Mouse (Mus musculus): ENCODE results near the gene Rps6kb1. TPM values are rescaled to one million over a fixed set of nuclear protein-coding genes. Genes with fewer than 3 reads are reported as not detected.

Gene Rps6kb1
- polyA plus RNA-seq (2012; rRNA removed): 17.4 and 17.9 TPM in 2 replicates

GRCm38 (mm10) chr11:86544639-86545299 is at the start of gene Rps6kb1, which contains the start of gene Tubd1:
Rps6kb1 (minus strand) TSS chr11:86544805.
Tubd1 (plus strand) TSS chr11:86544991.
- DNase-seq (ENCODE audit: low spot score): peak; percentile 85

DNA sequence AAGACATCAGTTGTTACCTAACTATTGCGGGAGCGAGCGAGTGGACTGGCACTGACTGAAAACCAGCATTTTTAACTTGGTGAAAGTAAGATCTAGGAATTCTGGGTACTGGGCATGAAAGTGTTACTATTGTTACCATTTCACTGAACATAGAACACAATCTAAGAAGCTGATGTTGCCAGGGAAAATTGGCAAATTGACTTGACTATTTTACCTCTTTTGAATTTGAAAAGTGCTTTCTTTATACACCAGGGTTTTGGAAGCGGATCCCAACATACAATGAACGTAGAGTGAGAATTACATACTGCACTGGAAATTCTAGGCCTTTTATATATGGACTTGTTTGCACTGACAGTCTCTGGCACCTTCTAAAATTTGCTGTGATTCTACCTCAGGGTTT is 48.8 kb upstream of the Rps6kb1 start:
- no peak for DNase-seq (ENCODE audit: low spot score)

GRCm38 (mm10) chr11:86592993-86593392 is 48.4 kb upstream of the Rps6kb1 start:
- no peak for DNase-seq (ENCODE audit: low spot score)

DNA sequence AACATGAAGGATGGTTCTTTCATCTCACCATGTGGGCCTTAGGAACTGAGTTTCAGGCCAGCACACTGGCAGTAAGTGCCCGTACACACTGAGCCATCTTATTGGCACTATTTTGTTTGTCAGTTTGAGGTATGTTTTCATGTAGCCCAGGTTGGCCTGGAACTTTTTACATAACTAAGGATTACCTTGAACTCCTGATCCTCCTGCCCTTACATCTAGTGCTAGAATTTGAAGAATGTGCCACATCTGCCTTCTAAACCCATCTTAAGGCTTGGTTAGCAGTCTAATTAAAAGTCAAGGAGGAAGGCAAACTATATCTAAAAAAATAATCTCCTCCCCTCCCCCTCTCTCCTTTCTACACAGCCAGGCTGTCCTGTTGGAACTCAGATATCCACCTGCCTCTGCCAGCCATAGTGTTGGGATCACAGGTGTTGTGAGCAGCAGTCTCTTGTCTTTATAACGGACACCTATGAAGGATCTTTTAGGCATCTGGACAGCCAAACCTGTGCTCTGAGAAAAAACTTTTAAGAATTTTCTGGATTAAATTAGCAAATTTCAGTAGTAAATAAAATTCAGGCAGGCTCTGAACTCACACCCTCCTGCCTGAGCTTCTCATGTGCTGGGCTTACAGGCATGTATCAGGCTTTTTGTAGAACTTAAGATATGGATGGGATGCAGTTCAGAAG is 47.5 kb upstream of the Rps6kb1 start:
- no peak for DNase-seq (ENCODE audit: low spot score)

DNA sequence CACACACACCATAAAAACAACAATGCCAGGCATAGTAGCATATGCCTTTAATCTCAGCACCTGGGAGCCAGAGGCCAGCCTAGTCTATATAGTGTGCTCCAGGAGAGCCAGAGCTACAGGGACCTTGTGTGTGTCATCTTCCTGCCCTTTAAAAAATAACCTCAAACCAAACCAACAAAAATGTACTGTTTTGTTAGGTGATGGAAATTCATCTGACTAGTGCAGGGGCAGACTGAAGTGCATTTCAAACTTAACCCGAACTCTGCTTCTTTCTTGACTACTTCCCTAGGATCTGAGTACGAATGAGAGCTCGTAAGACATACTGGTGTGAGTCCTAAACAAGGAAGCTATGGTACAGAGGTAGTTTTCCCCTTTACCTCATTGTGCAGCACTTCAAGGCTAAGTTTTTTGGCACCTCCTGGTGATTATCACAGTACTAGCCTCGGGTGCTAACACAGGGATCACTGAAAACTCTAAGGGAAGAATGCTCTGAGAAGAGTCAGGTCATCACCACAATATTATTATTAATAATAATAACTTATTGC is 46.8 kb upstream of the Rps6kb1 start:
- DNase-seq (ENCODE audit: low spot score): no peak

DNA sequence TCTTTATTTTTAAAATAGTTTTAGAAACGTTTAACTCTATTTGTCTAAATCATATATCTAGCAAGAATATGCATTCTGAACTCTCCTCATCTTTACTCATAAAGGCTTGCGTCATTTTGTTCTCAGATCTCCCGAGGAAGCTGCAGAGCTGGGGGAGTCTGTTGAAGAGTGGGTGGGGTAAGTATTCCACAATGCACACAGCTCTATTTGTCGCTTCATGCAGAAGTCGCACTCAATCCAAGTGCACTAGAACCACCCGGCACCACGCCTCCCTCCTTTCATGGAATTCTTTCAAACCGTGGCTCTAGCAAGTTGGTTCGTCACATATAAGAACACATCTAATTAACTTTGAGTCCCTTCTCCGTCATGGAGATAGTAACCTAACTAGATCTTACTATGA is 46.0 kb upstream of the Rps6kb1 start:
- no peak for DNase-seq (ENCODE audit: low spot score)

GRCm38 (mm10) chr11:86590066-86590465 is 45.5 kb upstream of the Rps6kb1 start:
- DNase-seq (ENCODE audit: low spot score): no peak

DNA sequence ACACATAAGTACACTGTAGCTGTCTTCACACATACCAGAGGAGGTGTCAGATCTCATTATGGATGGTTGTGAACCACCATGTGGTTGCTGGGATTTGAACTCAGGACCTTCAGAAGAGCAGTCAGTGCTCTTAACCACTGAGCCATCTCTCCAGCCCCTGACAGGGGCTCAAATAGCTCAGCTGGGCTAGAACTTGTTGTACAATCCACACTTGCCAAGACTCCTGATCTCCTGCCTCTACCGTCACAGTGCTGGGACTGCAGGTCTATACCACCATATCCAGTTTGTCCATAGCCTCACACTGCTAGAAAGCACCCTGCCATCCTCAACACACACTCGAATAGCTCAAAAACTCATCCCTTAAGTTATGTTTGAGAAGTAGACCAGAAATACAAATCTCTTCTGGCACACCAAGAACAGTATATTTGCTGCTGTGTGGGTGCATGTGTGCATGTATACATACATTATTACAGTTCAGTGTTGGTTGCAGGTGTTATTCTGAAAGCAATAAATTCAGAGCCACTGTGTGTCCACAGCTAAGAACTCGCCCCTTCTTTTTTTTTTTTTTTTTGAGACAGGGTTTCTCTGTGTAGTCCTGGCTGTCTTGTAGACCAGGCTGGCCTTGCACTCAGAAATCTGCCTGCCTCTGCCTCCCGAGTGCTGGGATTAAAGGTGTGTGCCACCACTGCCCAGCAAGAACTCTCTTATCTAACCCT is 44.1 kb upstream of the Rps6kb1 start:
- no peak for DNase-seq (ENCODE audit: low spot score)

DNA sequence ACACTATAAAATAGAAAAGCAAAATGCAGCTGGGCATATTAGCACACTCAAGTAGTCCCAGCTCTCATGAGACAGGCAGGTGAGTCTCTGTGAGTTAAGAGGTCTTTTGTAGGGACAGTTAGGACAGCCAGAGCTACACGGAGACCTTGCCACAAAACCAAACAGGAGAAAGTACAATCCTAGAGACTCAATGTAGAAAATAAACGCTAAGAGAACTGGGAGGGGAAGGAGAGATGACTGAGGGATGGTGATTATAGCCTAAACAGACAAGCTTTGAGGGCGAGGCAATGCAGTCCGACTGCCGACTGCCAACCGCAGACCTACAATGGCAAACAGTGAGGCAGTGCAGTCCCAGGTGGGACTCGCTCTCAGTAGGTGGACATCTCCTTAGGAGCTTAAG is 43.2 kb upstream of the Rps6kb1 start:
- no peak for DNase-seq (ENCODE audit: low spot score)

DNA sequence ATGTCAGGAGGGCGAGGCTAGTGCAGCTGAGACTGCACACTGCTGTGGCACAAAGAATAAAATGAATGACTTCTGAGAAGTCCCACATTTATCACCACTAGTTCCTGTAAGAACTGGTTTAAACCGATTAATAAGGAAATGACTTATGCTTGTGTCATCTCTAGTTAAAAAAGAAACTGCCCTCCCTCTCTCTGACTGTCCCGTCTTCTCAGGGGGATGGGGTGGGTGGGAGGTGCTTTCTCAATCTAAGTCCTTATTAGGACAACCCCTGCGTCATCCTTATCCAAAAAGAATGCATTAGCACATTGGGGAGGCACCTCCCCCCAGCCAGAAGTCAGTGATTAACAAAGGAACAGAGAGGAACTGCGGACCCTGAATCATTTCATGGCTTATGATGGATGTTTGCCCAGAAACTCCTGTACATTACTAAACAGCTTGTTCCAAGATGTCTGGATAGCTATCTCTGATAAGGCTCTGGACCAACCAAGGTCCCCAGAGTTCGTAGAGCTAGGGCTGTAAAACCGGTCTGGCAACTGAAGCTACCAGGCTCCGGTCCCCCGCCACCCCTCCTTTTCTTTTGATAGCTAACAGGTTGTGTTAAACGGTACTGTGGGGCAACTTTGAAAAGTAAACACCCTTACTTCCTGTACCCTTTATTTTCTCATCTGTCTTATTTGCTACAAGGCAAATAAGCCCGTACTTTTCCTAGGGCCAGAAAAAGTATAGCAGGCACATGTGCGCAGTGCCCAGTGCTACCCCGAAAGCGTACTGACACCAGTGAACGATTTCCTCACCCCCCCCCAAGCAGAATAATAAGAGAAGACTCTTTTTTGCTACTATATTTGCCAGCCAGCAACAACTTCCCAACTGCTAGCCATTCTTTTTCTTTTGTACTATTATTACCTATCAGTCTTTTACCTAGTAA is 42.5 kb upstream of the Rps6kb1 start:
- no peak for DNase-seq (ENCODE audit: low spot score)

- no peak for DNase-seq (ENCODE audit: low spot score)
Measured at GRCm38 (mm10) chr11:86586177-86586867, 41.7 kb upstream of the Rps6kb1 start.

GRCm38 (mm10) chr11:86585598-86585984 is 41.0 kb upstream of the Rps6kb1 start:
- no peak for DNase-seq (ENCODE audit: low spot score)

GRCm38 (mm10) chr11:86584898-86585597 is 40.4 kb upstream of the Rps6kb1 start:
- no peak for DNase-seq (ENCODE audit: low spot score)

GRCm38 (mm10) chr11:86583990-86584897 is 39.6 kb upstream of the Rps6kb1 start:
- no peak for DNase-seq (ENCODE audit: low spot score)

DNA sequence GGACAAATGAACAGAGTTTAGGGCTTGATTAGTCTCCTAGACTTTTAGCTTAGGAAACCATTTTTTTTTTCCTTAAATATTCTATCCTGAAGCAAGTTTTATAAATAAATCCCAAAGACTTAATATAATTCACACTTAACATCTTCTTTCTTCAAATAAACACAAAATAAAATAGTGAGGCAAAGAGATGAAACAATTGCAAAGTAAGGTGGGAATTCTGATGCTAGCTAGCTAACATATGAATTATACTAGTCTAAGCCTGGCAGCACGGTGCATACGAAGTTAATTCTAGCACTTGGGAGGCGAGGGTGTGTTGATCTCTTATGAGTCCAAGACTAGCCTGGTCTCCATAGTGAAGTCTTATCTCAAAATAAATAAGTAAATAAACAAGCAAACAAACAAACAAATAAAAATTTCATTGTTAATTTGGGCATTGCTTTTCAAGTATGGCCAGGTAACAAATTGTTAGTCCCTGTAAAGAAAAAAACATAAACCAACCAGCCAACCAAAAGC is 38.8 kb upstream of the Rps6kb1 start:
- DNase-seq (ENCODE audit: low spot score): no peak

GRCm38 (mm10) chr11:86582543-86583260 is 38.1 kb upstream of the Rps6kb1 start:
- no peak for DNase-seq (ENCODE audit: low spot score)

DNA sequence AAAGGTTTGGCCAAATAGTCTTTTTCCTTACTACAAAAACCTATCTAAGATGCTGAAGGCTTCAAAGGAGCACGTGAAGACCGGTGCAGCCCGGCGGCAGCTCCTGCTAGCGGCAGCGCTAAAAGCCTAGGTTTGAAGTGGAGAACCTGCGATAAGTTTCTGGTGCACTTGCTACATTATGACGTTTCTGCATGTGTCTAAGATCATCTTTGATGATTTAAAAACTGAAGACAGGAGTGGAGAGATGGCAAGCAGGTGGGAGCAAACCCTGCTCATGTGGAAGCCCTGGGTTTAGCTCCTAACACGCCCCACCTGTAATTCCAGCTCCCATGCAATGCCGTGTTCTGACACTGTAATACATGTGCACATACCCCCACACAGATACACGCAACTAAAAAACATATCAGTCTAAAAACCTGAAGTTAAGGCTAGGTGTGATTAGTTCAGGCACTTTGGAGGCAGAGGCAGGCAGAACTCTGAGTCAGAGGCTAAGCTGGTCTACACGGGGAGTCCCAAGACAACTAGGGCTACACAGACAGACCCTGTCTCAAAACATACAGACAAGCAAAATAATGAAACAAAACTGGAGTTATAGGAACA is 37.4 kb upstream of the Rps6kb1 start:
- DNase-seq (ENCODE audit: low spot score): no peak

DNA sequence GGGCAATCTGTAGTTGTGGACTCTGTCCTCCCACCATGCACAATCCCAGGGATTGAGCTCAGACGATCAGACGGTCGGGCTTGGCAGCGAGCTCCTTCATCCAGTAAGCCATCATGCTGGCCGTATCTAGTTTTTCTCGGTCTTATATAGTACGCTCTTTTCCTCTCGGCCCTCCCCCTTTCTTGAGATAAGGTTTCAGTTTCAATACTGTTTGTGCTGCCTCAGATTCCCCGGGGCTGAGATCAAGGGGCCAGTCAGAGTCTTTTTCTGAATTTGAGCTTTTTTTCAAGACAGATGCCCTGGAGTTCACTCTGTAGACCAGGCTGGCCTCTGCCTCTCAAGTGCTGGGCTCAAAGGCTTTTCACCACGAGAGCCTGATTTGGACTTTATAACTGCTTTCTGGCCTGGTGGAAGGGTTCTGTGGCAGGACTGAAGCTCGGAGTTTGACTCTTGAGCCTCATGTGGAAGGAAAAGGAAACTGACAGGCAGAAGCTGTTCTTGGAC is 36.7 kb upstream of the Rps6kb1 start:
- no peak for DNase-seq (ENCODE audit: low spot score)
